Mouse (Mus musculus) erythroblast, embryonic 14.5 days (primary cell): Measurements from ENCODE around the gene Ust.

Experiments
- GATA1 ChIP-seq: IDR thresholded peaks from 2 replicates; pipeline ENCODE4 v1.6.1; 2012; ENCODE audit warnings: low read length, inconsistent platforms, mixed read lengths
- TAL1 ChIP-seq: IDR thresholded peaks from 3 replicates; pipeline ENCODE4 v1.6.1; 2012; ENCODE audit warnings: low read length, inconsistent platforms, mixed read lengths

- TF ChIP-seq GATA1: no peak
- TF ChIP-seq TAL1: no peak
Observed at GRCm38 (mm10) chr10:8213906-8214421, 304.7 kb downstream of the Ust start.
